Mouse (Mus musculus) midbrain, embryonic 14.5 days (tissue): ENCODE data around the gene Cox10. TPM values are rescaled to one million over a fixed set of nuclear protein-coding genes. Genes with fewer than 3 reads are reported as not detected.

Experiments
- ATAC-seq: fragments of 200-750 bp; cut with Nextera tagmentation; 2 replicates; pipeline ENCODE4 v1.8.0; 2017; ENCODE audit warnings: moderate number of reproducible peaks, moderate library complexity; ENCODE audit not compliant: low FRiP score, low TSS enrichment
- DNase-seq: peaks from one replicate; pipeline ENCODE4 v3.0.0-alpha.2; 2015
- H3K27ac ChIP-seq: fragments of 300-500 bp; sonication (generic); replicated peaks from 2 replicates; pipeline ENCODE4 v1.5.1; 2014; ENCODE audit warnings: mild to moderate bottlenecking, low read depth, low read length, moderate library complexity
- H3K27me3 ChIP-seq: fragments of 300-500 bp; sonication (generic); 2 replicates; pipeline ENCODE4 v1.6.1; 2014; ENCODE audit warnings: low read length, control low read depth, mixed read lengths; ENCODE audit not compliant: control insufficient read depth, insufficient read depth
- H3K36me3 ChIP-seq: fragments of 300-500 bp; sonication (generic); 2 replicates; pipeline ENCODE4 v1.6.1; 2014; ENCODE audit warnings: low read length, control low read depth; ENCODE audit not compliant: control insufficient read depth, insufficient read depth
- H3K4me1 ChIP-seq: fragments of 300-500 bp; sonication (generic); 2 replicates; pipeline ENCODE4 v1.6.1; 2014; ENCODE audit warnings: mild to moderate bottlenecking, antibody characterized with exemption, low read length, control low read depth; ENCODE audit not compliant: control insufficient read depth, insufficient read depth
- H3K4me2 ChIP-seq: fragments of 300-500 bp; sonication (generic); 2 replicates; pipeline ENCODE4 v1.6.1; 2014; ENCODE audit warnings: mild to moderate bottlenecking, low read length, moderate library complexity
- H3K4me3 ChIP-seq: fragments of 300-500 bp; sonication (generic); replicated peaks from 2 replicates; pipeline ENCODE4 v1.5.1; 2014; ENCODE audit warnings: low read depth, low read length
- H3K9ac ChIP-seq: fragments of 300-500 bp; sonication (generic); replicated peaks from 2 replicates; pipeline ENCODE4 v1.6.1; 2014; ENCODE audit warnings: mild to moderate bottlenecking, low read length, moderate library complexity
- H3K9me3 ChIP-seq: fragments of 300-500 bp; sonication (generic); 2 replicates; pipeline ENCODE4 v1.6.1; 2016; ENCODE audit warnings: low read length, control low read depth, mixed read lengths; ENCODE audit not compliant: control insufficient read depth
- WGBS: fragments of 180-500 bp; shearing (Covaris S2); extraction: QIAGEN DNeasy Blood & Tissue Kit; methylation state at CpG from one replicate; pipeline ENCODE4 v1.1.7; 2014; 5-methylcytosine and 5-hydroxymethylcytosine counted together
- polyA plus RNA-seq: library from polyadenylated mRNA; unstranded; fragments of >200 nt; fragmentation: Nextera tagmentation; extraction: Ambion mirVana; gene quantifications from 2 replicates; pipeline ENCODE4 v1.2.1, GENCODE M21; 2014

The Cox10 gene
- polyA plus RNA-seq, 1 experiment from 2014 or later = 26.8 TPM

GRCm38 (mm10) chr11:63969205-63969910 lies 109.9 kb downstream of the Cox10 start:
- Histone ChIP-seq H3K27me3 (no peaks in the 10 kb centered on the region), H3K4me1 (peaks cover 19% of the 10 kb centered on the region; the same call in 1 of the 2 replicates), H3K36me3 (no peaks in the 10 kb centered on the region), H3K4me2 (no peak overlapping the region), H3K9ac (0 out of 2 replicates have a peak overlapping the region, but pooled peaks have one; percentile 3), H3K9me3 (no peaks in the 10 kb centered on the region), H3K4me3 (no peak overlapping the region), H3K27ac (peak overlapping the region; percentile 78)
- 10% methylated on average over 11 of the region's 11 CpGs for WGBS
- peak; percentile 71 for DNase-seq
- peak; percentile 63; the same call in 1 of the 2 replicates for ATAC-seq

GRCm38 (mm10) chr11:63968388-63969035 lies 110.8 kb downstream of the Cox10 start:
- ATAC-seq (no peak), DNase-seq (peak; percentile 43)
- Histone ChIP-seq H3K9me3 (no peaks in the 10 kb centered on the region), H3K27ac (peak overlapping the region; percentile 78), H3K4me3 (no peak overlapping the region), H3K4me1 (peaks cover 19% of the 10 kb centered on the region; the same call in 1 of the 2 replicates), H3K9ac (0 out of 2 replicates have a peak overlapping the region, but pooled peaks have one; percentile 3), H3K4me2 (no peak overlapping the region), H3K36me3 (peaks cover 1% of the 10 kb centered on the region; the same call in 1 of the 2 replicates), H3K27me3 (no peaks in the 10 kb centered on the region)
- WGBS = 23% methylated on average over 3 of the region's 3 CpGs

GRCm38 (mm10) chr11:63967641-63968387 lies 111.5 kb downstream of the Cox10 start:
- Histone ChIP-seq H3K9ac (no peak overlapping the region), H3K36me3 (peaks cover 5% of the 10 kb centered on the region; the same call in 1 of the 2 replicates), H3K4me2 (no peak overlapping the region), H3K27ac (no peak overlapping the region), H3K4me3 (no peak overlapping the region), H3K9me3 (no peaks in the 10 kb centered on the region), H3K27me3 (no peaks in the 10 kb centered on the region), H3K4me1 (peaks cover 19% of the 10 kb centered on the region; the same call in 1 of the 2 replicates)
- 86% methylated on average over 9 of the region's 9 CpGs for WGBS
- ATAC-seq = no peak
- DNase-seq = no peak

- Histone ChIP-seq H3K27ac (no peak overlapping the region), H3K9me3 (no peaks in the 10 kb centered on the region), H3K4me3 (no peak overlapping the region), H3K4me1 (peaks cover 19% of the 10 kb centered on the region; the same call in 1 of the 2 replicates), H3K4me2 (no peak overlapping the region), H3K27me3 (no peaks in the 10 kb centered on the region), H3K36me3 (peaks cover 5% of the 10 kb centered on the region; the same call in 1 of the 2 replicates), H3K9ac (no peak overlapping the region)
- ATAC-seq (no peak), DNase-seq (no peak)
- 78% methylated on average over 5 of the region's 5 CpGs for WGBS
Observed at GRCm38 (mm10) chr11:63965437-63965836, 113.8 kb downstream of the Cox10 start.

GRCm38 (mm10) chr11:63957207-63957606 lies 122.1 kb downstream of the Cox10 start:
- H3K36me3 ChIP-seq = no peaks in the 10 kb centered on the region
- H3K9ac ChIP-seq = no peak overlapping the region
- WGBS = 41% methylated on average over 4 of the region's 4 CpGs
- no peak overlapping the region for H3K27ac ChIP-seq
- ATAC-seq = no peak
- no peaks in the 10 kb centered on the region for H3K9me3 ChIP-seq
- H3K4me1 ChIP-seq = peaks cover 10% of the 10 kb centered on the region
- no peak for DNase-seq
- no peak overlapping the region for H3K4me3 ChIP-seq
- H3K27me3 ChIP-seq = no peaks in the 10 kb centered on the region; the same call in 1 of the 2 replicates
- no peak overlapping the region for H3K4me2 ChIP-seq

- no peak overlapping the region for H3K4me3 ChIP-seq
- no peak overlapping the region for H3K27ac ChIP-seq
- H3K27me3 ChIP-seq = no peaks in the 10 kb centered on the region; the same call in 1 of the 2 replicates
- 25% methylated on average over 7 of the region's 7 CpGs for WGBS
- no peak overlapping the region for H3K9ac ChIP-seq
- no peak for DNase-seq
- peaks cover 15% of the 10 kb centered on the region for H3K4me1 ChIP-seq
- ATAC-seq = no peak
- no peak overlapping the region for H3K4me2 ChIP-seq
- H3K9me3 ChIP-seq = no peaks in the 10 kb centered on the region
- H3K36me3 ChIP-seq = no peaks in the 10 kb centered on the region
Observed at GRCm38 (mm10) chr11:63956748-63957147, 122.5 kb downstream of the Cox10 start.

GRCm38 (mm10) chr11:63953887-63954286 lies 125.4 kb downstream of the Cox10 start:
- H3K4me3 ChIP-seq = no peak overlapping the region
- ATAC-seq = no peak

GRCm38 (mm10) chr11:63952743-63953191 lies 126.5 kb downstream of the Cox10 start:
- Histone ChIP-seq H3K27me3 (no peaks in the 10 kb centered on the region; the same call in 1 of the 2 replicates), H3K36me3 (no peaks in the 10 kb centered on the region), H3K4me2 (peak overlapping the region; percentile 46), H3K9ac (no peak overlapping the region), H3K4me3 (no peak overlapping the region), H3K27ac (no peak overlapping the region), H3K4me1 (peaks cover 16% of the 10 kb centered on the region), H3K9me3 (no peaks in the 10 kb centered on the region)
- WGBS = 8% methylated on average over 4 of the region's 4 CpGs
- ATAC-seq (no peak), DNase-seq (peak; percentile 46)

More at GRCm38 (mm10) chr11:63953887-63954286, 125.4 kb downstream of the Cox10 start:
- Histone ChIP-seq H3K36me3 (no peaks in the 10 kb centered on the region), H3K9ac (no peak overlapping the region), H3K9me3 (no peaks in the 10 kb centered on the region), H3K4me2 (no peak overlapping the region), H3K4me1 (peaks cover 16% of the 10 kb centered on the region), H3K27me3 (no peaks in the 10 kb centered on the region; the same call in 1 of the 2 replicates), H3K27ac (no peak overlapping the region)
- WGBS = 67% methylated on average over 2 of the region's 2 CpGs
- DNase-seq = no peak
